Mouse (Mus musculus): ENCODE measurements at regions not wholly inside any gene's neighbourhood (a gene's known extent, or its start where the extent isn't known, plus 50 kb on each side); places are given as distances from the start of the nearest gene placed in this dataset.

DNA sequence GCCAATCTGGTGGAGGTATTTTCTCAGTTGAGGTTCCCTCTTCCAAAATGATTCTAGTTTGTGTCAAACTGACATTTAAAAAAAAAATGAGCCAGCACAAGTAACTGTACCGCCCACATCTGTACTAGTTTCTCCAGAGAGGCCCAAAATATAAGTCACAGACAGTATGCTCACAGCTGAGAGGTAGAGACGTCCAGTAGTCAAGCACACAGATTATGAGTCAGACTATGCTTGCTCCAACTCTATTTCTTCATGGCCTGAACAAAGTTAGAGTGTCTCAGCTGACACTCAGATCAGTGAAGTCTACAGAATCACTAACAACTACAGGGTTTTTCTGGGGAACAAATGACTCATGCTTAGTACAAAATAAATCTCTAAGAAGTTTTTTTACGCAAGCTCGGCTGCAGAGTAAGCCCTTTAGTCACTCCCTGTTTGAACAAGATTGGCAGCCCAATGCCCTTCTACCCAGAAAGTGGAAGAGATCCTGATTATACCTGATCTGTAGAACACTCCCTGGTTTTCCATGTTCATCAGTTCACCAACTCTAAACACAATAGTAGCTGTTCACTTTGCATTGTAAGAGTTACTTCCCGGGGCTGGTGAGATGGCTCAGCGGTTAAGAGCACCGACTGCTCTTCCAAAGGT is 70.7 kb downstream of the Cartpt start:
- Histone ChIP-seq H3K36me3 (ENCODE audit: control insufficient read depth, insufficient read depth, low read length) (no peaks in the 10 kb centered on the region), H3K4me1 (ENCODE audit: control insufficient read depth, insufficient read depth, low read length) (no peaks in the 10 kb centered on the region; the same call in 1 of the 2 replicates), H3K4me3 (ENCODE audit: control insufficient read depth, low read depth, low read length) (no peak overlapping the region), H3K27ac (ENCODE audit: control insufficient read depth, insufficient read depth, low read depth, low read length) (no peak overlapping the region), H3K27me3 (ENCODE audit: control insufficient read depth, insufficient read depth, low read length) (no peaks in the 10 kb centered on the region)
- no peak for TF ChIP-seq POLR2A (IDR thresholded peaks at IDR 0.05; ENCODE audit: control insufficient read depth, low read depth, low read length)

DNA sequence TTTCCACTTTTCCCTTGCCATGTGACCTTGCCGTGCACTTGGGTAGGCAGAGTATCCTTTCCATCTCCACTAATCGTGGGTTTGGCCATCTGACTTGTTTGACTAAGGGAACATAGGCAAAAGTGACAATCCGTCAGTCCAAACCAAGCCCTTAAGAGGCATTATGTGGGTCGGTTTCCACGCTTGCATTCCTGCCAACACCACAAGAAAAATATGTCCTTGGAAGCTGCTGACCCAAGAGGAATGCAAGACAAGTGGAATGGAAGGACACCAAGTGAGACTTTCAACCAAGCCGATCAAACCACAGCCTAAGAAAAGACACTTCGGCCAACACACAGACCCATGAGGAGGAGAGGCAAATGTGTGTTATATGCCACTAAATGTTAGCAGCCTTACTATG is 73.3 kb downstream of the Cartpt start:
- H3K4me3 ChIP-seq (ENCODE audit: control insufficient read depth, low read depth, low read length): no peak overlapping the region
- H3K27me3 ChIP-seq (ENCODE audit: control insufficient read depth, insufficient read depth, low read length): no peaks in the 10 kb centered on the region
- H3K27ac ChIP-seq (ENCODE audit: control insufficient read depth, insufficient read depth, low read depth, low read length): no peak overlapping the region
- TF ChIP-seq POLR2A (IDR thresholded peaks at IDR 0.05; ENCODE audit: control insufficient read depth, low read depth, low read length): no peak
- no peak for TF ChIP-seq CTCF (IDR thresholded peaks at IDR 0.05; ENCODE audit: control insufficient read depth, insufficient read depth, insufficient replicate concordance, low read depth, low read length)
- no peaks in the 10 kb centered on the region for H3K36me3 ChIP-seq (ENCODE audit: control insufficient read depth, insufficient read depth, low read length)
- 0 out of 2 replicates have a peak, but pooled peaks cover 2% of the 10 kb centered on the region for H3K4me1 ChIP-seq (ENCODE audit: control insufficient read depth, insufficient read depth, low read length)

DNA sequence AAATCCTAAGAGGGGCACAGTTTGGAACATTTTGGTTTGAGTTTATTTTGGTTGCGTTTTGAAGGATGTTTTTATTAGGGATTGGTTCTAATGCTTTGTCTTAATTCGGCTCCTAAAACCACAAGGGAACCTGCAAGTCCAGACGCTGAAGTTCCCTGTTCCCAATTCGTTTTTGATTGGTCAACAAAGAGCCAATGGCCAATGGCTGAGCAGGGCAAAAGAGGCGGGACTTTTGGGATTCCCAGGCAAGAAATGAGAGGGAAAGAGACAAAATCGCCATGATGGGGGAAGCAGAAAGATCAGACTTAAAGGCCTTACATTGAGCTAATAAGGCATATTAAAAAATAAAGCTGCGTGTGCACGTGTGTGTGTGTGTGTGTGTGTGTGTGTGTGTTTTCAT is 76.3 kb downstream of the Cartpt start:
- Histone ChIP-seq H3K27me3 (ENCODE audit: control insufficient read depth, insufficient read depth, low read length) (no peaks in the 10 kb centered on the region), H3K4me1 (ENCODE audit: control insufficient read depth, insufficient read depth, low read length) (0 out of 2 replicates have a peak, but pooled peaks cover 2% of the 10 kb centered on the region), H3K27ac (ENCODE audit: control insufficient read depth, insufficient read depth, low read depth, low read length) (no peak overlapping the region), H3K4me3 (ENCODE audit: control insufficient read depth, low read depth, low read length) (no peak overlapping the region), H3K36me3 (ENCODE audit: control insufficient read depth, insufficient read depth, low read length) (no peaks in the 10 kb centered on the region)
- TF ChIP-seq CTCF (IDR thresholded peaks at IDR 0.05; ENCODE audit: control insufficient read depth, insufficient read depth, insufficient replicate concordance, low read depth, low read length): no peak
- TF ChIP-seq POLR2A (IDR thresholded peaks at IDR 0.05; ENCODE audit: control insufficient read depth, low read depth, low read length): no peak

DNA sequence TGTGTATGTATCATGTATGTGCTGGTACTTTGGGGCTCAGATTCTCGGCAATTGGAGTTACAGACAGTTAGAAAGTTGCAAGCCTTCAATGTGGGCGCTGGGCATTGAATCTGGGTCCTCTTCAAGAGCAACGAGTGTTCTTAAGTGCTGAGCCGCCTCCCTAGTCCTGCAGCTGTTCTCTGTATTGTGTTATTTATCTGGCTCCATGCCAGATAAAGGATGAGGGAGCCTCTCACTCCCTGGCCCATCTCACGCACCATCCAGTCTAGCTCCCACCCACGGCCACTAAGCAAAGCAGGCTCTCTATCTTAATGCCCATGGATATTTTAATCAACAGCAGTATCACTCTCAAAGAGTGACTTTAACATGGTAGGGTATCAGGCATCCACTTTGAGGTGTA is 84.2 kb downstream of the Cartpt start:
- H3K27ac ChIP-seq (ENCODE audit: control insufficient read depth, insufficient read depth, low read depth, low read length): no peak overlapping the region
- H3K36me3 ChIP-seq (ENCODE audit: control insufficient read depth, insufficient read depth, low read length): no peaks in the 10 kb centered on the region
- TF ChIP-seq CTCF (IDR thresholded peaks at IDR 0.05; ENCODE audit: control insufficient read depth, insufficient read depth, insufficient replicate concordance, low read depth, low read length): no peak
- H3K4me3 ChIP-seq (ENCODE audit: control insufficient read depth, low read depth, low read length): no peak overlapping the region
- no peaks in the 10 kb centered on the region for H3K27me3 ChIP-seq (ENCODE audit: control insufficient read depth, insufficient read depth, low read length)
- H3K4me1 ChIP-seq (ENCODE audit: control insufficient read depth, insufficient read depth, low read length): no peaks in the 10 kb centered on the region

DNA sequence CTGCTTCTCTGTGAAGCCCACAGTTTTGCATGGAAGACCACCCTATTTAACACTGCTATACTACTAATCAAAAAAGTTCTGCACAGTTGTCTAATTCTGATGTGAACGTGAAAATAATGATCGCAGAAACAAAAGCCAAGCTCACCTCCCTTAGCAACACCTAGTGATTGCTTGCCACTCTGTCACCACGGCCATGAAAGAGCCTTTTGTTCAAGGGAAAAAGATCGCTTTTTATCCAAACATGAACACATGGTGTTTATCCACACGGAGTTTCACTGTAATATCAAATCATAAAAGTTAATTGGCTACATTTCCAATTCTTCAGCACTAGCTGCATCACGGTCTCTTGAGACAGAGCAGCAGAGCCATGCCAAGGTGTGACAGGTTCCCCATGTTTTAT is 85.1 kb downstream of the Cartpt start:
- Histone ChIP-seq H3K27ac (ENCODE audit: control insufficient read depth, insufficient read depth, low read depth, low read length) (no peak overlapping the region), H3K4me1 (ENCODE audit: control insufficient read depth, insufficient read depth, low read length) (no peaks in the 10 kb centered on the region), H3K36me3 (ENCODE audit: control insufficient read depth, insufficient read depth, low read length) (no peaks in the 10 kb centered on the region), H3K4me3 (ENCODE audit: control insufficient read depth, low read depth, low read length) (no peak overlapping the region), H3K27me3 (ENCODE audit: control insufficient read depth, insufficient read depth, low read length) (no peaks in the 10 kb centered on the region)
- TF ChIP-seq POLR2A (IDR thresholded peaks at IDR 0.05; ENCODE audit: control insufficient read depth, low read depth, low read length): no peak
- TF ChIP-seq CTCF (IDR thresholded peaks at IDR 0.05; ENCODE audit: control insufficient read depth, insufficient read depth, insufficient replicate concordance, low read depth, low read length): no peak

- no peak overlapping the region for H3K4me3 ChIP-seq (ENCODE audit: control insufficient read depth, low read depth, low read length)
- H3K27me3 ChIP-seq (ENCODE audit: control insufficient read depth, insufficient read depth, low read length): no peaks in the 10 kb centered on the region
- H3K36me3 ChIP-seq (ENCODE audit: control insufficient read depth, insufficient read depth, low read length): no peaks in the 10 kb centered on the region
- TF ChIP-seq POLR2A (IDR thresholded peaks at IDR 0.05; ENCODE audit: control insufficient read depth, low read depth, low read length) (no peak), CTCF (IDR thresholded peaks at IDR 0.05; ENCODE audit: control insufficient read depth, insufficient read depth, insufficient replicate concordance, low read depth, low read length) (no peak)
- H3K27ac ChIP-seq (ENCODE audit: control insufficient read depth, insufficient read depth, low read depth, low read length): no peak overlapping the region
- no peaks in the 10 kb centered on the region for H3K4me1 ChIP-seq (ENCODE audit: control insufficient read depth, insufficient read depth, low read length)
Observed at GRCm38 (mm10) chr13:99814801-99815200, 86.1 kb downstream of the Cartpt start.

- Histone ChIP-seq H3K36me3 (ENCODE audit: control insufficient read depth, insufficient read depth, low read length) (no peaks in the 10 kb centered on the region), H3K4me3 (ENCODE audit: control insufficient read depth, low read depth, low read length) (no peak overlapping the region), H3K4me1 (ENCODE audit: control insufficient read depth, insufficient read depth, low read length) (no peaks in the 10 kb centered on the region), H3K27me3 (ENCODE audit: control insufficient read depth, insufficient read depth, low read length) (no peaks in the 10 kb centered on the region), H3K27ac (ENCODE audit: control insufficient read depth, insufficient read depth, low read depth, low read length) (no peak overlapping the region)
- TF ChIP-seq CTCF (IDR thresholded peaks at IDR 0.05; ENCODE audit: control insufficient read depth, insufficient read depth, insufficient replicate concordance, low read depth, low read length) (no peak), POLR2A (IDR thresholded peaks at IDR 0.05; ENCODE audit: control insufficient read depth, low read depth, low read length) (no peak)
Observed at GRCm38 (mm10) chr13:99814033-99814556, 86.8 kb downstream of the Cartpt start.

DNA sequence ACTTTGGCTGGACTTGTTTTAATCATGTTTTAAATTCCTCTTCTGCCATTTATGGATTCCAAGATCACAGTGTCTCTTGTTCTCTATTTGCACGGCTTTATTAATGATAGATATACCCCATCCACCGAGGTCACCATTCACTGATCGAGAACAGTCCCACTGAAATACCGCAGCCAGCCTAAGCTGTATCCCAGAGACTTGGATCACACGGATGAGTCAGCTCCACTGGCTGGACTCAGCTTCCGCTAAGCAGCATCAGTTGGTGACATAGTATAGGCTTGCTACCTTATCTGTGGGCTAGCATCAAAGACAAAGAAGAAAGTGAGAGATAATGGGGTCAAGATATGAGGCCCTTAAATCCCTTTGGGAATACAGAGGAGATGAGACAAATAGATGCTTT is 106.4 kb downstream of the Cartpt start:
- TF ChIP-seq POLR2A (IDR thresholded peaks at IDR 0.05; ENCODE audit: control insufficient read depth, low read depth, low read length) (no peak), CTCF (IDR thresholded peaks at IDR 0.05; ENCODE audit: control insufficient read depth, insufficient read depth, insufficient replicate concordance, low read depth, low read length) (no peak)

More for the DNA sequence above, 106.4 kb downstream of the Cartpt start:
- H3K27ac ChIP-seq (ENCODE audit: control insufficient read depth, insufficient read depth, low read depth, low read length): no peak overlapping the region
- no peaks in the 10 kb centered on the region for H3K27me3 ChIP-seq (ENCODE audit: control insufficient read depth, insufficient read depth, low read length)
- H3K36me3 ChIP-seq (ENCODE audit: control insufficient read depth, insufficient read depth, low read length): no peaks in the 10 kb centered on the region
- no peak overlapping the region for H3K4me3 ChIP-seq (ENCODE audit: control insufficient read depth, low read depth, low read length)
- no peaks in the 10 kb centered on the region for H3K4me1 ChIP-seq (ENCODE audit: control insufficient read depth, insufficient read depth, low read length)

All from testis, adult 2 months (tissue).